Mouse (Mus musculus): ENCODE results near the gene Prkar2b. TPM values are rescaled to one million over a fixed set of nuclear protein-coding genes. Genes with fewer than 3 reads are reported as not detected.

Prkar2b gene
- total and polyA plus RNA-seq, 3 experiments = 15.7 to 154 (median 34.1) TPM

DNA sequence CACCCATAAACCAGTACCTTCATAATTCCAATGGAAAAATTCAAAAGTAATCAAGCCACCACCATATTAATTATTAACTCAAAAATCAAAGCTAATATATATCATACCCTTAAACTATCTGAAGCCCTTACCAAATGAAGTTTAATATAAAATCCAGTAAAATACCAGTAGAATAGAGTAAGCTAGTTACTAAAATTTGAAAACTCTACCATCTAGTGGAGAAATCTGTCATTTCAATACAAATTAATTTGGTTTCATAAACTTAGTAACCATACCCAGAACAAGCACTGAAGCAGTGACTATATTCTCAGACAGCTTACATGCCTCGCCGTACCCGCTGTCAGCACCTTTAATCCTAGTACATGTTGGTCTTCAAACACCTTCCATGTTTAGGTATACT, 129.3 kb downstream of the Prkar2b start:
- Histone ChIP-seq H3K4me1 (ENCODE audit: control insufficient read depth in 1 of 2, insufficient read depth in 2 of 2, low read length in 2 of 2) (no peaks in the 10 kb centered on the region), H3K9ac (ENCODE audit: control insufficient read depth, low read depth, low read length, poor library complexity, severe bottlenecking) (no peak overlapping the region), H3K9me3 (replicated peaks; ENCODE audit: insufficient read depth, low read length) (no peaks in the 10 kb centered on the region), H3K36me3 (ENCODE audit: control insufficient read depth in 1 of 2, insufficient read depth in 2 of 2, low read length in 2 of 2) (peaks cover 0 to 5% of the 10 kb centered on the region in 2 experiments; a peak in 2 of 4 replicates), H3K27ac (ENCODE audit: control insufficient read depth, low read depth, low read length) (no peak overlapping the region), H3K27me3 (ENCODE audit: control insufficient read depth in 1 of 2, insufficient read depth in 2 of 2, low read length in 2 of 2) (no peaks in the 10 kb centered on the region), H3K4me3 (ENCODE audit: control insufficient read depth in 1 of 2, insufficient read depth in 1 of 2, low read depth in 2 of 2, low read length in 2 of 2) (no peak overlapping the region), H3K79me2 (ENCODE audit: control insufficient read depth, insufficient read depth, low read length, poor library complexity) (no peaks in the 10 kb centered on the region)
- no peak for DNase-seq (ENCODE audit: low read depth, low spot score)
- TF ChIP-seq RAD21 (IDR thresholded peaks at IDR 0.05; ENCODE audit: low read depth, low read length) = peak; percentile 58
- peak in 1 of 3 experiments; percentile 39; a peak in 2 of 6 replicates for TF ChIP-seq CTCF (IDR thresholded peaks at IDR 0.05 in 2 of 3, conservative IDR thresholded peaks at IDR 0.05 in 1 of 3; ENCODE audit: control insufficient read depth in 1 of 3, insufficient read depth in 1 of 3, low read depth in 2 of 3, low read length in 3 of 3, poor library complexity in 1 of 3, severe bottlenecking in 1 of 3)
- peak; percentile 34 for TF ChIP-seq SMC3 (IDR thresholded peaks at IDR 0.05; ENCODE audit: low read depth, low read length)
- TF ChIP-seq E2F4 (IDR thresholded peaks at IDR 0.05; ENCODE audit: borderline replicate concordance, low read depth, low read length) = no peak

GRCm38 (mm10) chr12:31928498-31928897, 132.6 kb downstream of the Prkar2b start:
- H3K4me1 ChIP-seq (ENCODE audit: control insufficient read depth in 1 of 2, insufficient read depth in 2 of 2, low read length in 2 of 2) = peaks cover 0 to 7% of the 10 kb centered on the region in 2 experiments; a peak in 2 of 4 replicates
- TF ChIP-seq ZNF384 (IDR thresholded peaks at IDR 0.05; ENCODE audit: low read depth, low read length) = peak; percentile 48
- TF ChIP-seq NRF1 (IDR thresholded peaks at IDR 0.05; ENCODE audit: insufficient read depth, low read depth, low read length, poor library complexity, severe bottlenecking) = no peak
- no peak overlapping the region for H3K4me3 ChIP-seq (ENCODE audit: control insufficient read depth in 1 of 2, insufficient read depth in 1 of 2, low read depth in 2 of 2, low read length in 2 of 2)
- no peak overlapping the region for H3K27ac ChIP-seq (ENCODE audit: control insufficient read depth, low read depth, low read length)
- H3K9me3 ChIP-seq (replicated peaks; ENCODE audit: insufficient read depth, low read length) = no peaks in the 10 kb centered on the region
- peaks cover 2 to 4% of the 10 kb centered on the region in 2 experiments for H3K36me3 ChIP-seq (ENCODE audit: control insufficient read depth in 1 of 2, insufficient read depth in 2 of 2, low read length in 2 of 2)
- no peak for DNase-seq (ENCODE audit: low read depth, low spot score)
- no peaks in the 10 kb centered on the region for H3K27me3 ChIP-seq (ENCODE audit: control insufficient read depth in 1 of 2, insufficient read depth in 2 of 2, low read length in 2 of 2)
- H3K9ac ChIP-seq (ENCODE audit: control insufficient read depth, low read depth, low read length, poor library complexity, severe bottlenecking) = no peak overlapping the region
- no peaks in the 10 kb centered on the region for H3K79me2 ChIP-seq (ENCODE audit: control insufficient read depth, insufficient read depth, low read length, poor library complexity)

DNA sequence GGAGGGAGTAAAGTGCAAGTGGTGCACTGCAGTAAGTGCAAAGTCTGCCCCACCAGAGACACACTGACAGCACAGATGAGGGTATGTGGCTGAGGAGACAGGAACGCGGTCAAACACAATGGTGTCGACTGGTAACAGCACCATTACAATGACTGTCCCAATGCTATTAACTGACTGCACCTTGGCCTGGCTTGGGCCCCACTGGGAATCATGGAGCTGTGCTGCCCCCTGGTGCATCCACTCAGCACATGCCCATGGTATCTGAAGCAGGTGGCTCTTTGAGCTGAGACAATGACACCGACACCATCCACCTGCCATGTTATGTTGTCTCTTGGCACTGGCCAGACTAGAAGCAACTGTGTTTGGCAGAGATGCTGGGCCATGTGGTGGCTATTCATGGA, 134.4 kb downstream of the Prkar2b start:
- H3K4me1 ChIP-seq (ENCODE audit: control insufficient read depth in 1 of 2, insufficient read depth in 2 of 2, low read length in 2 of 2) = peaks cover 0 to 7% of the 10 kb centered on the region in 2 experiments; a peak in 2 of 4 replicates
- H3K9ac ChIP-seq (ENCODE audit: control insufficient read depth, low read depth, low read length, poor library complexity, severe bottlenecking) = no peak overlapping the region
- H3K27ac ChIP-seq (ENCODE audit: control insufficient read depth, low read depth, low read length) = no peak overlapping the region
- peak; percentile 67 for DNase-seq (ENCODE audit: low read depth, low spot score)
- no peak overlapping the region for H3K4me3 ChIP-seq (ENCODE audit: control insufficient read depth in 1 of 2, insufficient read depth in 1 of 2, low read depth in 2 of 2, low read length in 2 of 2)
- H3K36me3 ChIP-seq (ENCODE audit: control insufficient read depth in 1 of 2, insufficient read depth in 2 of 2, low read length in 2 of 2) = peaks cover 0 to 4% of the 10 kb centered on the region in 2 experiments
- no peaks in the 10 kb centered on the region for H3K9me3 ChIP-seq (replicated peaks; ENCODE audit: insufficient read depth, low read length)
- no peaks in the 10 kb centered on the region for H3K79me2 ChIP-seq (ENCODE audit: control insufficient read depth, insufficient read depth, low read length, poor library complexity)
- H3K27me3 ChIP-seq (ENCODE audit: control insufficient read depth in 1 of 2, insufficient read depth in 2 of 2, low read length in 2 of 2) = no peaks in the 10 kb centered on the region
- TF ChIP-seq MYC (IDR thresholded peaks at IDR 0.05; ENCODE audit: low read depth, low read length) (no peak), POLR2A (IDR thresholded peaks at IDR 0.05; ENCODE audit: control insufficient read depth in 1 of 2, insufficient read depth in 1 of 2, low read depth in 1 of 2, low read length in 2 of 2, poor library complexity in 1 of 2) (no peak), TCF12 (IDR thresholded peaks at IDR 0.05; ENCODE audit: low read depth, low read length) (no peak), KAT2A (conservative IDR thresholded peaks at IDR 0.05; ENCODE audit: low read depth, low read length) (no peak), BHLHE40 (IDR thresholded peaks at IDR 0.05; ENCODE audit: borderline replicate concordance, low read depth, low read length) (no peak), GATA1 (IDR thresholded peaks at IDR 0.05; ENCODE audit: low read depth, low read length) (no peak), ZMIZ1 (IDR thresholded peaks at IDR 0.05; ENCODE audit: low read depth, low read length) (no peak), RCOR1 (IDR thresholded peaks at IDR 0.05; ENCODE audit: low read depth, low read length) (no peak), CHD1 (IDR thresholded peaks at IDR 0.05; ENCODE audit: low read depth, low read length) (no peak), RAD21 (IDR thresholded peaks at IDR 0.05; ENCODE audit: low read depth, low read length) (peak; percentile 88), POLR2AphosphoS2 (IDR thresholded peaks at IDR 0.05; ENCODE audit: low read length) (0 out of 2 replicates have a peak, but pooled peaks have one; percentile 41), MYB (IDR thresholded peaks at IDR 0.05; ENCODE audit: low read depth, low read length) (no peak), TBP (IDR thresholded peaks at IDR 0.05; ENCODE audit: low read depth, low read length) (no peak), NELFE (IDR thresholded peaks at IDR 0.05; ENCODE audit: low read depth, low read length) (no peak), JUND (IDR thresholded peaks at IDR 0.05; ENCODE audit: low read depth, low read length) (no peak), CHD2 (IDR thresholded peaks at IDR 0.05; ENCODE audit: low read length) (no peak), NRF1 (IDR thresholded peaks at IDR 0.05; ENCODE audit: insufficient read depth, low read depth, low read length, poor library complexity, severe bottlenecking) (no peak), ZC3H11A (IDR thresholded peaks at IDR 0.05; ENCODE audit: low read depth, low read length) (peak; percentile 74), UBTF (IDR thresholded peaks at IDR 0.05; ENCODE audit: borderline replicate concordance, insufficient read depth, low read depth, low read length) (no peak), MAFK (IDR thresholded peaks at IDR 0.05; ENCODE audit: borderline replicate concordance, low read depth, low read length) (no peak), MEF2A (IDR thresholded peaks at IDR 0.05; ENCODE audit: extremely low read depth, insufficient replicate concordance, low read depth, low read length, poor library complexity, severe bottlenecking) (no peak), ETS1 (IDR thresholded peaks at IDR 0.05; ENCODE audit: low read depth, low read length) (no peak)

Data from MEL (cell line).